Mouse (Mus musculus): ENCODE measurements around the gene Sema4f.

GRCm38 (mm10) chr6:82939167-82939912 lies at the start of gene Sema4f:
- TF ChIP-seq CTCF (IDR thresholded peaks at IDR 0.05; ENCODE audit: low read depth) (no peak), EP300 (IDR thresholded peaks at IDR 0.05; ENCODE audit: low read depth) (no peak)

Measured in liver, embryonic 14.5 days (tissue).